Mouse (Mus musculus) bone marrow macrophage, adult 2 months (primary cell): ENCODE measurements around the gene Soat2.

ENCODE experiments used
- CTCF ChIP-seq: IDR thresholded peaks from 2 replicates; pipeline ENCODE4 v1.5.1; 2012; ENCODE audit warnings: low read depth, mild to moderate bottlenecking, low read length, moderate library complexity
- POLR2A ChIP-seq: IDR thresholded peaks from 2 replicates; pipeline ENCODE4 v1.6.1; 2012; ENCODE audit warnings: mild to moderate bottlenecking, low read depth, low read length, borderline replicate concordance

GRCm38 (mm10) chr15:102144726-102145125 is 5.6 kb upstream of the Soat2 start:
- TF ChIP-seq CTCF (no peak), POLR2A (no peak)
